ENCODE assay signal across 12 mouse cellular contexts in the genomic region with DNA sequence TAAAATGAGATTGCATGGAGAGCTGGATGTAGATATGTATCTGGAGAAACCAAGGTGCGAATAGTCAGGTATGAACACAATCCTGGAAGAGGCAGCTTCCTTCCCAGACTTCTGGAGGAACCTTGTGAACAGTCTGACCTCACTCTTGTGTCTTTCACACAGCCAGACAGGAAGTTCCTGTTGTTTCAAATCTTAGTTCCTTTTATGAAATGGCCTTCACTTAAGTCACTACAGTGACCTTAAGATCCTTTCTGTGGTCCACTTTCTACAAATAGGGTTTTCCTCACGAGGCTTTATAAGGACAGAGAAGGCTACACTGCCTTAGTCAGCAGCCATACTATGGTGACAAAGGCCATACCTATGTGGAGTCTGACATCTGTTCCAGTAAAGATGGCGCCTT.
"Had no signal": no experiment of that assay in that cellular context is flagged by ENCODE, and none has a peak within 500 bp of the region (broad histone marks: within the 10 kb centered on the region; RNA-seq: fewer than 3 reads in every experiment).

No protein-coding gene starts in this region.

- DNase-seq: kidney, adult 11 months; kidney, postnatal 10 days; left cerebral cortex, postnatal 4 days; liver, embryonic 13.5 days; lung, adult 18-20 months; right cerebral cortex, postnatal 14 days; thymus, postnatal 4 days had no signal

- H3K9me3 ChIP-seq: limb, embryonic 13.5 days; liver, embryonic 13.5 days; megakaryocyte, embryonic 14.5 days; midbrain, embryonic 15.5 days; neural tube, embryonic 13.5 days had no signal

- H3K27me3 ChIP-seq: limb, embryonic 13.5 days; liver, embryonic 13.5 days; megakaryocyte, embryonic 14.5 days; midbrain, embryonic 15.5 days; neural tube, embryonic 13.5 days had no signal

- H3K4me1 ChIP-seq: limb, embryonic 13.5 days; liver, embryonic 13.5 days; midbrain, embryonic 15.5 days; neural tube, embryonic 13.5 days had no signal

- ATAC-seq: midbrain, embryonic 15.5 days had no signal

- H3K27ac ChIP-seq: limb, embryonic 13.5 days; liver, embryonic 13.5 days; midbrain, embryonic 15.5 days; neural tube, embryonic 13.5 days had no signal

- H3K36me3 ChIP-seq: limb, embryonic 13.5 days; liver, embryonic 13.5 days; midbrain, embryonic 15.5 days; neural tube, embryonic 13.5 days had no signal

- H3K9ac ChIP-seq: limb, embryonic 13.5 days; liver, embryonic 13.5 days; midbrain, embryonic 15.5 days; neural tube, embryonic 13.5 days had no signal

- H3K4me3 ChIP-seq: limb, embryonic 13.5 days; liver, embryonic 13.5 days; midbrain, embryonic 15.5 days; neural tube, embryonic 13.5 days had no signal

- H3K4me2 ChIP-seq: limb, embryonic 13.5 days; liver, embryonic 13.5 days; midbrain, embryonic 11.5 days; midbrain, embryonic 15.5 days; neural tube, embryonic 13.5 days had no signal
